Mouse (Mus musculus) erythroblast, embryonic 14.5 days (primary cell): ENCODE measurements around the gene Ubp1. TPM values are rescaled to one million over a fixed set of nuclear protein-coding genes. Genes with fewer than 3 reads are reported as not detected.
A peak's percentile ranks its signal among the peaks of the same experiment; 100 is the strongest.
"Not testable (repeated sequence)": the region's sequence is repeated elsewhere in the genome, so short reads cannot be mapped to it uniquely, and the experiment has no call there.

ENCODE experiments used
- H3K27me3 ChIP-seq: 2 replicates; pipeline ENCODE4 v1.6.1; 2012; ENCODE audit warnings: inconsistent platforms; ENCODE audit not compliant: control insufficient read depth
- H3K36me3 ChIP-seq: 2 replicates; pipeline ENCODE4 v1.6.1; 2012; ENCODE audit warnings: mild to moderate bottlenecking, inconsistent platforms; ENCODE audit not compliant: control insufficient read depth
- H3K4me1 ChIP-seq: 2 replicates; pipeline ENCODE4 v1.6.1; 2012; ENCODE audit warnings: inconsistent platforms; ENCODE audit not compliant: control insufficient read depth
- H3K4me3 ChIP-seq: replicated peaks from 2 replicates; pipeline ENCODE3; 2012; ENCODE audit warnings: moderate library complexity, mild to moderate bottlenecking, inconsistent platforms
- H3K9me3 ChIP-seq: 2 replicates; pipeline ENCODE4 v1.6.1; 2012; ENCODE audit warnings: low read length, inconsistent platforms, mixed read lengths; ENCODE audit not compliant: control insufficient read depth
- GATA1 ChIP-seq: IDR thresholded peaks from 2 replicates; pipeline ENCODE4 v1.6.1; 2012; ENCODE audit warnings: low read length, inconsistent platforms, mixed read lengths
- TAL1 ChIP-seq: IDR thresholded peaks from 3 replicates; pipeline ENCODE4 v1.6.1; 2012; ENCODE audit warnings: low read length, inconsistent platforms, mixed read lengths
- polyA plus RNA-seq: library from polyadenylated mRNA; stranded (reverse); fragments of >175 nt; gene quantifications from 2 replicates; pipeline ENCODE4 v1.2.3, GENCODE M21; 2012

Ubp1 gene
- 7.0 and 7.2 TPM in 2 replicates for polyA plus RNA-seq

- Histone ChIP-seq H3K4me3 (peak within 1 kb of the TSS; percentile 100), H3K27me3 (no peaks in the 10 kb centered on the region), H3K4me1 (peaks cover 50% of the 10 kb centered on the region), H3K36me3 (peaks cover 26% of the 10 kb centered on the region), H3K9me3 (no peaks in the 10 kb centered on the region)
- TF ChIP-seq GATA1 (no peak), TAL1 (no peak)
These were observed at the start of gene Ubp1 for GRCm38 (mm10) chr9:113930534-113931374. TSS of gene Ubp1 (plus strand) at chr9:113930934.

GRCm38 (mm10) chr9:113894903-113895302, 35.8 kb upstream of the Ubp1 start:
- TF ChIP-seq GATA1 (no peak), TAL1 (no peak)
- no peak overlapping the region for H3K4me3 ChIP-seq
- no peaks in the 10 kb centered on the region for H3K27me3 ChIP-seq
- H3K36me3 ChIP-seq, result peaks cover 64% of the 10 kb centered on the region
- no peaks in the 10 kb centered on the region for H3K9me3 ChIP-seq
- no peaks in the 10 kb centered on the region for H3K4me1 ChIP-seq

- H3K4me3 ChIP-seq, result no peak overlapping the region
- H3K4me1 ChIP-seq, result no peaks in the 10 kb centered on the region
- H3K36me3 ChIP-seq, result peaks cover 79% of the 10 kb centered on the region
- H3K27me3 ChIP-seq, result no peaks in the 10 kb centered on the region
- H3K9me3 ChIP-seq, result no peaks in the 10 kb centered on the region
- TF ChIP-seq TAL1 (no peak), GATA1 (no peak)
These were observed 27.6 kb upstream of the Ubp1 start for GRCm38 (mm10) chr9:113903136-113903535.

GRCm38 (mm10) chr9:113904315-113904714, 26.4 kb upstream of the Ubp1 start:
- H3K4me1 ChIP-seq, H3K9me3 ChIP-seq, H3K27me3 ChIP-seq, H3K4me3 ChIP-seq: not testable (repeated sequence)
- peaks cover 84% of the 10 kb centered on the region for H3K36me3 ChIP-seq

GRCm38 (mm10) chr9:113915789-113916188, 14.9 kb upstream of the Ubp1 start:
- Histone ChIP-seq H3K4me3 (no peak overlapping the region), H3K4me1 (peaks cover 30% of the 10 kb centered on the region), H3K36me3 (peaks cover 64% of the 10 kb centered on the region), H3K9me3 (no peaks in the 10 kb centered on the region), H3K27me3 (no peaks in the 10 kb centered on the region)
- TF ChIP-seq GATA1 (peak; percentile 34; the same call in 1 of the 2 replicates), TAL1 (peak; percentile 32; the same call in 1 of the 3 replicates)

GRCm38 (mm10) chr9:113922677-113923076, 8.1 kb upstream of the Ubp1 start:
- H3K4me3 ChIP-seq, result no peak overlapping the region
- no peaks in the 10 kb centered on the region for H3K9me3 ChIP-seq
- H3K36me3 ChIP-seq, result peaks cover 34% of the 10 kb centered on the region
- H3K4me1 ChIP-seq, result peaks cover 1% of the 10 kb centered on the region; the same call in 1 of the 2 replicates
- TF ChIP-seq GATA1 (no peak), TAL1 (no peak)
- no peaks in the 10 kb centered on the region for H3K27me3 ChIP-seq

- Histone ChIP-seq H3K4me3 (no peak overlapping the region), H3K36me3 (peaks cover 22% of the 10 kb centered on the region), H3K27me3 (no peaks in the 10 kb centered on the region), H3K4me1 (peaks cover 10% of the 10 kb centered on the region), H3K9me3 (no peaks in the 10 kb centered on the region)
- TF ChIP-seq GATA1 (no peak), TAL1 (no peak)
These were observed 5.9 kb upstream of the Ubp1 start for GRCm38 (mm10) chr9:113924883-113925282.

- H3K36me3 ChIP-seq, result peaks cover 15% of the 10 kb centered on the region
- no peak overlapping the region for H3K4me3 ChIP-seq
- H3K4me1 ChIP-seq, result peaks cover 29% of the 10 kb centered on the region
- H3K9me3 ChIP-seq, result no peaks in the 10 kb centered on the region
- TF ChIP-seq TAL1 (no peak), GATA1 (no peak)
- no peaks in the 10 kb centered on the region for H3K27me3 ChIP-seq
These were observed 2.1 kb upstream of the Ubp1 start for GRCm38 (mm10) chr9:113928591-113928990.

GRCm38 (mm10) chr9:113929676-113930075, 1.1 kb upstream of the Ubp1 start:
- H3K4me1 ChIP-seq, result peaks cover 39% of the 10 kb centered on the region
- H3K4me3 ChIP-seq, result peak overlapping the region; percentile 100
- no peaks in the 10 kb centered on the region for H3K27me3 ChIP-seq
- TF ChIP-seq GATA1 (no peak), TAL1 (no peak)
- no peaks in the 10 kb centered on the region for H3K9me3 ChIP-seq
- peaks cover 16% of the 10 kb centered on the region for H3K36me3 ChIP-seq
